Mouse (Mus musculus): ENCODE data around the gene St3gal3. TPM values are rescaled to one million over a fixed set of nuclear protein-coding genes. Genes with fewer than 3 reads are reported as not detected.

The St3gal3 gene
- polyA plus RNA-seq, 1 experiment: 71.2 TPM

DNA sequence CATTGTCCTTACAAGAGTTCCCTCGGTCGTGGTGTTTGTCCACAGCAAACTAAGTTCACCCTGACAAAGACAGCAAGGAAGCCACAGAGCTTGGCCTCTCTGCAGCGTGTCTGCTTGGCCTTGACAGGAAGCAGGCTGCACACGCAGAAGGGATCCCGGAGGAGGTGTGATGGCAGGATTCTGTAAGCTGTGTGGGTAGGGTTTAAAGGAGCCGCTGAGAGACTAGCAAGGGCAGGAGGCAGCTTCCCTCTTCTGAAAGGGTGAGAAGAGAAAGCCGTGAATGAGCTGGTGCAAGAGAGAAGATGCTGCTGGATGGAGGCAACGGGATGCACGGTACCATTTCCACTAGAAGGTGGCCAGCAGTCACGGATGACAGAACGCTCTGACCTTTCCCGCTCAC, 22.1 kb downstream of the St3gal3 start:
- peak; percentile 45 to 52 for DNase-seq
- Histone ChIP-seq H3K27ac (ENCODE audit: insufficient read depth, low read length) (peak overlapping the region; percentile 32), H3K4me1 (ENCODE audit: control insufficient read depth, insufficient read depth, low read length) (peaks cover 16% of the 10 kb centered on the region), H3K27me3 (ENCODE audit: control insufficient read depth, insufficient read depth, low read length) (no peaks in the 10 kb centered on the region), H3K4me3 (replicated peaks; ENCODE audit: insufficient read depth, low read depth, low read length) (no peak overlapping the region)
- WGBS: 24% methylated on average over 12 of the region's 12 CpGs
- TF ChIP-seq POLR2A (IDR thresholded peaks at IDR 0.05; ENCODE audit: borderline replicate concordance, insufficient read depth, low read length): no peak
- no peak for TF ChIP-seq CTCF (IDR thresholded peaks at IDR 0.05; ENCODE audit: borderline replicate concordance, insufficient read depth, low read depth, low read length)

DNA sequence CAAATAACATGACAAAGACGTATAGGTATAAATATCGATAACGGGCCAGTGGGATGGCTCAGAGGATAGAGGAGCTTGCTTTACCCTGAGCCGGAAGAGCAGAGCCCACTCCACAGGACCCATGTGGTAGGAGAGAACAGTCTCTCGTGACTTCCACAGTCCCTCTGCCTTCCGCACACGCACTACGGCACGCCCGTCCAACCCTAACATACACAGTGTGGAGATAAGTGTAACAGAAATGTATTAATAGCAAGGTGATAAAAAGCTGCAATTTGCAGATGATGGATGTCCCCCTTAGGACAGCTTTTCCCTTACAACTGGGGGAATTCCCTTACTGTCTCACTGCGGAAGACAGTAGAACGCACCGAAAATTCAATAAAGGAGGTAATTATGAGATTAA, 25.1 kb downstream of the St3gal3 start:
- no peak overlapping the region for H3K4me3 ChIP-seq (replicated peaks; ENCODE audit: insufficient read depth, low read depth, low read length)
- no peak for DNase-seq
- WGBS: 94% methylated on average over 13 of the region's 13 CpGs
- no peaks in the 10 kb centered on the region for H3K27me3 ChIP-seq (ENCODE audit: control insufficient read depth, insufficient read depth, low read length)
- H3K4me1 ChIP-seq (ENCODE audit: control insufficient read depth, insufficient read depth, low read length): peaks cover 16% of the 10 kb centered on the region
- H3K27ac ChIP-seq (ENCODE audit: insufficient read depth, low read length): no peak overlapping the region
- TF ChIP-seq CTCF (IDR thresholded peaks at IDR 0.05; ENCODE audit: borderline replicate concordance, insufficient read depth, low read depth, low read length) (no peak), POLR2A (IDR thresholded peaks at IDR 0.05; ENCODE audit: borderline replicate concordance, insufficient read depth, low read length) (no peak)

DNA sequence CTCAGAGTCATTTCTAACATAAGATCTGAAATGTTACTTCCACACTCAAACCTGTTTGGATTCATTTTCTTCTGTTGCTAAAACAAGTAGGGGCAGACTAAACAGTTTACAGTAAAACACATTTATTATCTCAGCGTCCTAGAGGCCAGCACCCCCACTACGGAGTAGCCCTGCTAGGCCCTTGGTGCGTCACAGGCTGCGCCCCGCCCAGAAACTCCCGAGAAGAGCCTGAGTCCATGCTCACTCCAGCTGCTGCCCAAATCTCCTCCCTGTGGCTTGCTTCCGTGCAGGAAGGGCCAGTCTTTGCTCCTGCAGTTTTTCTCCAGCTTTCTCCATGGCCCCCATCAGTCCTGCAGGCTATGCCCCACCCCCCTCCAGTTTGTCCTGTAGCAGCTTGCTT, 25.9 kb downstream of the St3gal3 start:
- no peak overlapping the region for H3K4me3 ChIP-seq (replicated peaks; ENCODE audit: insufficient read depth, low read depth, low read length)
- no peak for DNase-seq
- no peaks in the 10 kb centered on the region for H3K27me3 ChIP-seq (ENCODE audit: control insufficient read depth, insufficient read depth, low read length)
- WGBS: 55% methylated on average over 7 of the region's 7 CpGs
- H3K27ac ChIP-seq (ENCODE audit: insufficient read depth, low read length): no peak overlapping the region
- H3K4me1 ChIP-seq (ENCODE audit: control insufficient read depth, insufficient read depth, low read length): peaks cover 16% of the 10 kb centered on the region
- TF ChIP-seq CTCF (IDR thresholded peaks at IDR 0.05; ENCODE audit: borderline replicate concordance, insufficient read depth, low read depth, low read length) (no peak), POLR2A (IDR thresholded peaks at IDR 0.05; ENCODE audit: borderline replicate concordance, insufficient read depth, low read length) (no peak)

DNA sequence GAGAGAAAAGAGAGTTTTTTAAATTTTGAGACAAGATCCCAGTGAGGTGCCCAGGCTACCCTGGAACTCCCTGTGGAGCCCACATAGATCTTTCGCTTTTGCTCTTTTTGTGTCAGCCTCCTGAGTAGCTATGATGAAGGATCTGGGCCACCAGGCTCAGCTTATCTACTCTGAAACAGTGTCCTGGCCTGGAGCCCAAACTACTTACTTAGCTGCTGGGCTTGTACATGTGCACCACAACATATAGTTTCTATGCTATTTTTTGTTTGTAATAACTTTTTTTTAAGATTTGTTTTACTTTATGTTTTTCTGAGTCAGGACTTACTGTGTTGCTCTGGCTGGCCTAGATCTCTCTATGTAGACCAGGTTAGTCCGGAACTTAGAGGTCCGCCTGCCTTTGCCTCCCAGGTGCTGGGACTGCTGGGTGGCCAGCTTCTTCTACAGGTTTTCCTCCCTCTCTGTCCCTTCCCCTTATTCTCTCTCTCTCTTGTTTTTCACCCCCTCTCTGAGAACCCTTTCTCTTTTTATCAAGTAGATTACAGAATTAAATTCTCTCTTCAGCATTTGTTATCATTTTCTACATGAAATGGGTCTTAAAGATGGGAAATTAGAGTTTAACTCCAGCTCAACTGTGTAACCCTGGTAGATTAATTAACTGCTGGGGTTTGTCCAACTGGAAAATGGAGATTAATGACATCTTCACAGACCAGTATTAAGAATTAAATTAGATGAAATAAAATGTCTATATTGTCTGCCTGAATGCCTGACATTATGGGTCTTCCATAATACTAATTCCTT, 29.3 kb downstream of the St3gal3 start:
- Histone ChIP-seq H3K27ac (ENCODE audit: insufficient read depth, low read length) (no peak overlapping the region), H3K4me1 (ENCODE audit: control insufficient read depth, insufficient read depth, low read length) (peaks cover 4% of the 10 kb centered on the region), H3K27me3 (ENCODE audit: control insufficient read depth, insufficient read depth, low read length) (no peaks in the 10 kb centered on the region), H3K4me3 (replicated peaks; ENCODE audit: insufficient read depth, low read depth, low read length) (no peak overlapping the region)
- no peak for TF ChIP-seq CTCF (IDR thresholded peaks at IDR 0.05; ENCODE audit: borderline replicate concordance, insufficient read depth, low read depth, low read length)
- no peak for TF ChIP-seq POLR2A (IDR thresholded peaks at IDR 0.05; ENCODE audit: borderline replicate concordance, insufficient read depth, low read length)
- no peak for DNase-seq
- WGBS: 86% methylated on average over 3 of the region's 3 CpGs

DNA sequence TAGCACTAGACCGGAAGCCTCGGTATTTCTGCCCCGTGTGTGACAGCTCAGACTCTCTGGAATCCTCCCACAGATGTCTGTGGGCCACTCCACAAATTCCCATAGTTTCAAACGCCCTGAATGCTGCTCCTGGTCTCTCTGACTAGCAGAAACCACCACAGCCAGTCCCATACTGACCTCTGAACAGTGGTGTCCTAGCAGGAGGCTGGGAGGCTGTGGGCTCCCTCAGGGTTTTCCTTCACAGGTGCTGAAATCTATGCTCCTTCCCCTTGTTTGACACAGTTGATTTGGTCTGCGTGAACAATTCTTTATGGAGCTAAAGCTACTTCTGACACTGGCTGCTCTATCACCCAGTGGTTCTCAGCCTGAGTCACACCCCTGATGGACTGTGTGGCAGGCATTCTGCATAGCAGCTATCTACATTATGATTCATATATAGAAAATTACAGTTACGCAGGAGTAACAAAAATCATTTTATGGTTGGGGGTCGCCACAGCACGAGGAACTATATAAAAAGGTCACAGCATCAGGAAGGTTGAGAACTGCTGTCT, 31.4 kb downstream of the St3gal3 start:
- Histone ChIP-seq H3K27ac (ENCODE audit: insufficient read depth, low read length) (no peak overlapping the region), H3K4me1 (ENCODE audit: control insufficient read depth, insufficient read depth, low read length) (peaks cover 6% of the 10 kb centered on the region), H3K27me3 (ENCODE audit: control insufficient read depth, insufficient read depth, low read length) (no peaks in the 10 kb centered on the region), H3K4me3 (replicated peaks; ENCODE audit: insufficient read depth, low read depth, low read length) (no peak overlapping the region)
- no peak for TF ChIP-seq CTCF (IDR thresholded peaks at IDR 0.05; ENCODE audit: borderline replicate concordance, insufficient read depth, low read depth, low read length)
- TF ChIP-seq POLR2A (IDR thresholded peaks at IDR 0.05; ENCODE audit: borderline replicate concordance, insufficient read depth, low read length): no peak
- DNase-seq: no peak
- 85% methylated on average over 8 of the region's 8 CpGs for WGBS

DNA sequence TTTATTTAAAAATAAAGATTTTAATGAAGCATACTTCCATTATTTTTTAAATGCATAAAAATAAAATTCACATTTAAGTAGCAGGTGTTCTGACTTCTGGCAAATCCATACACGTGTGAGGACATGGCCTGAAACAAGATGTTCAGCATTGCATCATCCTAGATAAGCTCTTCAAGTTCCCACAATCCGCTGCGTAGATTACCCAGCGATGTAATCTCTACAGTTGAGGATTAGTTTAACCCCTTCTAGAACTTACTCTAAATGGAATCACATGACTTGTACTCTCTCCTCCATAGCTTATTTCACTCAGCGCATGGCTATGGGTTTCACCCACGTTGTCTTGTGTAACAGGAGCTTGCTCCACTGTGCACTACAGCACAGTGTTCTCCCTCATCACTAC, 33.2 kb downstream of the St3gal3 start:
- H3K4me1 ChIP-seq (ENCODE audit: control insufficient read depth, insufficient read depth, low read length): peaks cover 6% of the 10 kb centered on the region
- H3K27ac ChIP-seq (ENCODE audit: insufficient read depth, low read length): no peak overlapping the region
- no peak overlapping the region for H3K4me3 ChIP-seq (replicated peaks; ENCODE audit: insufficient read depth, low read depth, low read length)
- TF ChIP-seq CTCF (IDR thresholded peaks at IDR 0.05; ENCODE audit: borderline replicate concordance, insufficient read depth, low read depth, low read length): no peak
- TF ChIP-seq POLR2A (IDR thresholded peaks at IDR 0.05; ENCODE audit: borderline replicate concordance, insufficient read depth, low read length): no peak
- no peaks in the 10 kb centered on the region for H3K27me3 ChIP-seq (ENCODE audit: control insufficient read depth, insufficient read depth, low read length)
- 90% methylated on average over 6 of the region's 6 CpGs for WGBS
- DNase-seq: no peak

DNA sequence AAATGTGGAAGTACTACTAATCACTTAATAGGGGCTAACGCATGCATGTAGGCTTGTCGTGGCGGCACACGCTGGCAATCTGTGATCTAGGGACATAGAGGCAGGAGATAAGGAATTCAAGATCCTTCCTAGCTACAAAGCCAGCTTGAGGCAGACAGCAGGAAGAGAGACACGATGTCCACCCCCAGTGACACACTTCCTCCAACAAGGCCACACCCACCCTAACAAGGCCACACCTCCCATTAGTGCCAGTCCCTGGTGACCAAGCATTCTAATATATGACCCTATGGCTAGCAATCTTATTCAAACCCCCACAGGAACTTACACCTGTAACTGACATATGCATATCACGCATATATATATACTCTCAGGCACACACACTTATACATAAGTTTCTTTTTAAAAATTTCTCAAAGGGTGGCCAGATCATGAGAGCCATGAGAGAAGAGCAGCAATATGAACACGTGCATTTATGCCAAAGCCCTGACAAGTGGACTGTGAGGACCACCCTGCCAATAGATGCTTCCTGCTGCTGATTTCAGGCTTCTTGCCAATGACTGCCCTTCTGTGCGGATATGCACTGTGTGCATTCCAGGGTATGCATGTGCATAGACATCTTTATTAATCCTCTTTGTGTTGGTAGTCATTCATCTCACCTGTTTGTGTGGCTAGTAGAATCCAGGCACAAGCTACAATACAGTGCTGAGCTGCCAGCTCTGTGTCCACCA, 34.9 kb downstream of the St3gal3 start:
- Histone ChIP-seq H3K27me3 (ENCODE audit: control insufficient read depth, insufficient read depth, low read length) (no peaks in the 10 kb centered on the region), H3K27ac (ENCODE audit: insufficient read depth, low read length) (no peak overlapping the region), H3K4me3 (replicated peaks; ENCODE audit: insufficient read depth, low read depth, low read length) (no peak overlapping the region), H3K4me1 (ENCODE audit: control insufficient read depth, insufficient read depth, low read length) (peaks cover 6% of the 10 kb centered on the region)
- TF ChIP-seq POLR2A (IDR thresholded peaks at IDR 0.05; ENCODE audit: borderline replicate concordance, insufficient read depth, low read length): no peak
- 62% methylated on average over 8 of the region's 8 CpGs for WGBS
- DNase-seq: no peak

DNA sequence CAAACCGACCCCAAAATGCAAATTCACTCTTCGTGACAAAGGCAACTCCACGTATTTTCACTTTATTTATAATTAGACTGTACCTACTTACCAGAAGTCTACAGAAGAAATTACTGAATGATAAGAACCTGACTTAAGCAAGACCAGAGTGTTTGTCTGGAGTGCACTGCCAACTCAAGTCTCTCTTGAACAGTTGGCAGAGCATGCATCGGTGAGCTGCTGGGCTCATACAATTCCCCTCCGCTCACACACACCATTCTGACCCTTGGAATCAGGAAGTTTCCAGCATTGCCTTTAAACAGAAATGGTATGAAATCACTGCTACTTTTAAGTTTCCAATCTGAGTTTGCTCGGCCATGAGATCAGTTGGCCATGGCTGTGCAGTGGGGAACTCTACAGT, 36.1 kb downstream of the St3gal3 start:
- Histone ChIP-seq H3K4me1 (ENCODE audit: control insufficient read depth, insufficient read depth, low read length) (peaks cover 6% of the 10 kb centered on the region), H3K27ac (ENCODE audit: insufficient read depth, low read length) (no peak overlapping the region), H3K4me3 (replicated peaks; ENCODE audit: insufficient read depth, low read depth, low read length) (no peak overlapping the region), H3K27me3 (ENCODE audit: control insufficient read depth, insufficient read depth, low read length) (no peaks in the 10 kb centered on the region)
- no peak for TF ChIP-seq CTCF (IDR thresholded peaks at IDR 0.05; ENCODE audit: borderline replicate concordance, insufficient read depth, low read depth, low read length)
- DNase-seq: no peak
- whole genome bisulfite sequencing: 66% methylated on average over 6 of the region's 6 CpGs

Measured in cerebellum, adult 2 months (tissue).